Mouse (Mus musculus): Measurements from ENCODE around the gene Phrf1. TPM values are rescaled to one million over a fixed set of nuclear protein-coding genes. Genes with fewer than 3 reads are reported as not detected.

Phrf1 gene
- polyA plus RNA-seq, 2 experiments, result 14.1 to 25.7 TPM

DNA sequence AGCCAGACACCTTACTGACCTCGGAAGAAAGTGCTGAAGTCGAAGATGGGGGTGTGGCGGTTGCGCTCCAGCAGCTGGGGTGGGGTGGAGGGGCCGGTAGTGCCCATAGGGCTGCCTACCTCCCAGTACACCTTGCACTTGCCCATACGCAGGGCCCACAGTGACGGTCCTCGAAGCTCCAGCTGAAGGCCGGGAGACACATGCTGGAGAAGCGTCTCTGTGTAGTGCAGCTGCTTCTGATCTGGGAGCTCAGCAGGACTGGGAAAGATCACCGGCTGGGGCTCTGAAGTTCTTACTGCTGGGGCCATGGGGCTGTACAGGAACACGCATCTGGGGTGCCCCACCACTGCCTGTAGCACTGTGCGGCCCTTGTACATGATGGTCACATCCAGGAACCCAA is 35.1 kb downstream of the Phrf1 start:
- no peaks in the 10 kb centered on the region for H3K27me3 ChIP-seq (ENCODE audit: control insufficient read depth, insufficient read depth, low read length)
- H3K4me3 ChIP-seq (ENCODE audit: insufficient read depth in 1 of 2, low read depth in 2 of 2, low read length in 2 of 2), result no peak overlapping the region
- H3K36me3 ChIP-seq (replicated peaks; ENCODE audit: control insufficient read depth, insufficient read depth, low read depth), result peaks cover 51% of the 10 kb centered on the region
- no peaks in the 10 kb centered on the region for H3K9me3 ChIP-seq (ENCODE audit: control insufficient read depth, low read length)
- H3K9ac ChIP-seq (replicated peaks), result no peak overlapping the region
- WGBS (ENCODE audit: insufficient replicate concordance), result 85% methylated on average over 13 of the region's 13 CpGs
- no peak for ATAC-seq (ENCODE audit: insufficient read depth)
- H3K4me1 ChIP-seq (replicated peaks; ENCODE audit: control insufficient read depth in 2 of 2, insufficient read depth in 2 of 2, low read length in 1 of 2), result peaks cover 13 to 17% of the 10 kb centered on the region in 2 experiments
- no peak overlapping the region for H3K4me2 ChIP-seq (ENCODE audit: low read depth)
- DNase-seq (ENCODE audit: low read depth in 3 of 3, low spot score in 3 of 3), result no peak
- H3K27ac ChIP-seq, result no peak overlapping the region
- TF ChIP-seq EP300 (IDR thresholded peaks at IDR 0.05; ENCODE audit: low read depth) (no peak), CTCF (IDR thresholded peaks at IDR 0.05; ENCODE audit: low read depth) (no peak)

DNA sequence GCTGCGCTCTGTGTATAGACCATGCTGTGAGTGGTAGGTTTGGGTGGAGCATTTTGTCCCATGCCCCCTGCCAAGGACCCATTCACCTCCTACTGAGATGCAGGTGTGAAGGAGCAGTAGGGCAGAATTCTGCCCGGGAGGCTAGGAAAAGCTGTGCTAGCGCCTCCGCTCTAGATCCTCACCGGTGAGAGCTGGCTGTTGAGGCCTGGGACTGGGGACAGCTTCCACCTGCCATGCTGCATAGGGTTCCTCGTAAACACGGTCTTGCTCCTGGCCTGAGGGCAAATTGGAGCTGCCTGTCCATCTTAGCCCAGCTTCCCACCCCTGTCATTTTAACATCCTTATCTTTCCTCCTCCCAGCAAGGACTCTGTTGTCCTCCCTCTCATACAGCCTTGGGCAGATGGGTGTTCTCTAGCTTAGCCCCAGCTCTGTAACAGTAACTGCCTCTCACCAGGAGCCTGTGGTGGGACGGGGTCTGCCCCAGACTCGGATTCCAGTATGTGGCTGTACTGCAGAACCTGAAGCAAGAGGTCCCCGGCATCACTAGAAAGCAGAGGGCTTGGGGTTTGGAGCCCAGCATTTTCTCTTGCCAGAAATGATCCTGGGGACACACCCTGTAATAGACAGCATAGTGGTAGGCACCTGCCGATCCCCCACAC is 35.6 kb downstream of the Phrf1 start:
- H3K9ac ChIP-seq (replicated peaks), result no peak overlapping the region
- H3K4me3 ChIP-seq (ENCODE audit: insufficient read depth in 1 of 2, low read depth in 2 of 2, low read length in 2 of 2), result no peak overlapping the region
- ATAC-seq (ENCODE audit: insufficient read depth) (no peak), DNase-seq (ENCODE audit: low read depth in 3 of 3, low spot score in 3 of 3) (no peak)
- H3K27me3 ChIP-seq (ENCODE audit: control insufficient read depth, insufficient read depth, low read length), result no peaks in the 10 kb centered on the region
- H3K4me1 ChIP-seq (replicated peaks; ENCODE audit: control insufficient read depth in 2 of 2, insufficient read depth in 2 of 2, low read length in 1 of 2), result peaks cover 13 to 17% of the 10 kb centered on the region in 2 experiments
- H3K36me3 ChIP-seq (replicated peaks; ENCODE audit: control insufficient read depth, insufficient read depth, low read depth), result peaks cover 46% of the 10 kb centered on the region
- H3K27ac ChIP-seq, result no peak overlapping the region
- peak overlapping the region; percentile 74; the same call in 1 of the 2 replicates for H3K4me2 ChIP-seq (ENCODE audit: low read depth)
- 71% methylated on average over 11 of the region's 11 CpGs for WGBS (ENCODE audit: insufficient replicate concordance)
- H3K9me3 ChIP-seq (ENCODE audit: control insufficient read depth, low read length), result no peaks in the 10 kb centered on the region
- no peak for TF ChIP-seq EP300 (IDR thresholded peaks at IDR 0.05; ENCODE audit: low read depth)

DNA sequence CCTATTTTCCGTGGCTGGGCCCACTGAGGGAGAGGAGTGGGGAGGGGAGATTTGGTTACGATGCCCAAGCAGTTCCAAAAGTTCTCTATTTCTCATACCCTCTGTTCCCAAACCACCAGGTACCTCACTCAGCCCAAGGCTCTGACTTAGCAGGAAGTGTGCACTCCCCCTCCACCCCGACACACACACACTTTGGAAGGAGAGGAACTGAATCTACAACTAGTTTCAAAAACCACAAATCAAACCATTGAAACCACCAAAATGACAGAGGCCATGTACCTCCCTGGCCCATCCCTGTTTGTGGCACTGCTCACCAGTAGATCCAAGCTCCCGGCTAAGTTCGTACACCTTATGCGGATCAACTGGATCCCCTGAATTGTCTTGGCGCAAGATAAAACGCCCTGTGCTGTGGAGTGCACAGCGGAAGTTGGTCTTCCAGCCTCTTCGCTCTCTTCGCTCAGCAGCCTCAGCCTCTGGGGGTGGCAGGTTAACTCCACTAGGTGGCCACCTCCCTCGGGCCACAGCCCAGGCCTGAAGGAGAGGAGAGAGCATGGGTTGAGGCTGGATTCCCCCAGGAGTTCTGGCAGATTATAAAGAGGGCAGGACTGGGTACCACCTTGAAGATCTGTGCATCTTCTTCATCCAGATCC is 36.3 kb downstream of the Phrf1 start:
- Histone ChIP-seq H3K4me2 (ENCODE audit: low read depth) (peak overlapping the region; percentile 74), H3K36me3 (replicated peaks; ENCODE audit: control insufficient read depth, insufficient read depth, low read depth) (peaks cover 39% of the 10 kb centered on the region), H3K27me3 (ENCODE audit: control insufficient read depth, insufficient read depth, low read length) (no peaks in the 10 kb centered on the region; the same call in 1 of the 2 replicates), H3K27ac (no peak overlapping the region), H3K4me3 (ENCODE audit: insufficient read depth in 1 of 2, low read depth in 2 of 2, low read length in 2 of 2) (peak overlapping the region; percentile 64 to 97; a peak in 3 of 4 replicates), H3K9ac (replicated peaks) (no peak overlapping the region; the same call in none of the 2 replicates), H3K9me3 (ENCODE audit: control insufficient read depth, low read length) (no peaks in the 10 kb centered on the region), H3K4me1 (replicated peaks; ENCODE audit: control insufficient read depth in 2 of 2, insufficient read depth in 2 of 2, low read length in 1 of 2) (peaks cover 13 to 17% of the 10 kb centered on the region in 2 experiments)
- ATAC-seq (ENCODE audit: insufficient read depth), result peak; percentile 45; the same call in 1 of the 2 replicates
- 12% methylated on average over 12 of the region's 12 CpGs for WGBS (ENCODE audit: insufficient replicate concordance)
- no peak for TF ChIP-seq EP300 (IDR thresholded peaks at IDR 0.05; ENCODE audit: low read depth)
- peak; percentile 85 for TF ChIP-seq CTCF (IDR thresholded peaks at IDR 0.05; ENCODE audit: low read depth)
- peak in 2 of 3 experiments; percentile 22 to 40 for DNase-seq (ENCODE audit: low read depth in 3 of 3, low spot score in 3 of 3)

DNA sequence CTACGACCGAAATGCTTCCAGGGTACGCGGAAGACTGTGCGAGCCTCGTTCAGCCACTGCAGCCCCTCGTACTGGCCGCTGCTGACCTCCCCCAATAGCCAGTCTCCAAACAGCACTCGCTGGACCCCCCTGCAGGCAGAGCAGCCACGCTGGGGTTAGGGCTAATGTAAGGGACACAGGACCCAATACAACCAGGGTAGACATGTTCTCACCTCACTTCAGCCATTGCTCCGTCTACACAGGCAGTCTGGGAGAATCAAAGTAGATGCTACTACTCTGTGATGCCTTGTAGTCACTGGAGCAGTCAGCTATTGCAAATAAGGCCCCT is 36.8 kb downstream of the Phrf1 start:
- no peak for TF ChIP-seq CTCF (IDR thresholded peaks at IDR 0.05; ENCODE audit: low read depth)
- TF ChIP-seq EP300 (IDR thresholded peaks at IDR 0.05; ENCODE audit: low read depth), result no peak
- peak; percentile 10; the same call in 1 of the 2 replicates for ATAC-seq (ENCODE audit: insufficient read depth)
- Histone ChIP-seq H3K9ac (replicated peaks) (peak overlapping the region; percentile 62), H3K4me2 (ENCODE audit: low read depth) (peak overlapping the region; percentile 74), H3K36me3 (replicated peaks; ENCODE audit: control insufficient read depth, insufficient read depth, low read depth) (peaks cover 34% of the 10 kb centered on the region), H3K4me3 (ENCODE audit: insufficient read depth in 1 of 2, low read depth in 2 of 2, low read length in 2 of 2) (peak overlapping the region; percentile 64 to 97), H3K27me3 (ENCODE audit: control insufficient read depth, insufficient read depth, low read length) (no peaks in the 10 kb centered on the region; the same call in 1 of the 2 replicates), H3K9me3 (ENCODE audit: control insufficient read depth, low read length) (no peaks in the 10 kb centered on the region), H3K27ac (no peak overlapping the region), H3K4me1 (replicated peaks; ENCODE audit: control insufficient read depth in 2 of 2, insufficient read depth in 2 of 2, low read length in 1 of 2) (peaks cover 13 to 17% of the 10 kb centered on the region in 2 experiments)
- no peak for DNase-seq (ENCODE audit: low read depth in 3 of 3, low spot score in 3 of 3)
- 33% methylated on average over 11 of the region's 11 CpGs for WGBS (ENCODE audit: insufficient replicate concordance)
